Mouse (Mus musculus): ENCODE data around the gene Tpst2.

The Tpst2 gene

GRCm38 (mm10) chr5:112276267-112276873, at the start of gene Tpst2:
Gene Tpst2, plus strand, starts transcription at chr5:112276691.
- DNase-seq, result peak; percentile 99 to 100

GRCm38 (mm10) chr5:112227354-112227753, 49.1 kb upstream of the Tpst2 start:
- DNase-seq, result no peak

- no peak for DNase-seq
These were observed 48.6 kb upstream of the Tpst2 start for GRCm38 (mm10) chr5:112227898-112228239.

GRCm38 (mm10) chr5:112228240-112229076, 48.0 kb upstream of the Tpst2 start:
- peak in 1 of 2 experiments; percentile 31 for DNase-seq

- no peak for DNase-seq
These were observed 40.7 kb upstream of the Tpst2 start for GRCm38 (mm10) chr5:112235806-112236205.

GRCm38 (mm10) chr5:112236631-112237030, 39.9 kb upstream of the Tpst2 start:
- no peak for DNase-seq

GRCm38 (mm10) chr5:112237439-112237838, 39.1 kb upstream of the Tpst2 start:
- DNase-seq, result no peak

- DNase-seq, result no peak
These were observed 38.5 kb upstream of the Tpst2 start for GRCm38 (mm10) chr5:112237866-112238570.

- DNase-seq, result no peak
These were observed 37.6 kb upstream of the Tpst2 start for GRCm38 (mm10) chr5:112238781-112239482.

- peak; percentile 90 to 93 for DNase-seq
These were observed 35.7 kb upstream of the Tpst2 start for GRCm38 (mm10) chr5:112240761-112241160.

GRCm38 (mm10) chr5:112241849-112242248, 34.6 kb upstream of the Tpst2 start:
- DNase-seq, result no peak

GRCm38 (mm10) chr5:112242361-112242778, 34.1 kb upstream of the Tpst2 start:
- no peak for DNase-seq

- DNase-seq, result no peak
These were observed 33.5 kb upstream of the Tpst2 start for GRCm38 (mm10) chr5:112243041-112243440.

- no peak for DNase-seq
These were observed 32.8 kb upstream of the Tpst2 start for GRCm38 (mm10) chr5:112243539-112244274.

- no peak for DNase-seq
These were observed 32.3 kb upstream of the Tpst2 start for GRCm38 (mm10) chr5:112244275-112244562.

- no peak for DNase-seq
These were observed 31.4 kb upstream of the Tpst2 start for GRCm38 (mm10) chr5:112244890-112245615.

GRCm38 (mm10) chr5:112247399-112247798, 29.1 kb upstream of the Tpst2 start:
- no peak for DNase-seq

- DNase-seq, result no peak
These were observed 27.4 kb upstream of the Tpst2 start for GRCm38 (mm10) chr5:112249106-112249505.

- DNase-seq, result no peak
These were observed 24.1 kb upstream of the Tpst2 start, which contains the start of gene Cryba4 for GRCm38 (mm10) chr5:112252400-112252799. Gene Cryba4, minus strand, starts transcription at chr5:112252518.

- DNase-seq, result no peak
These were observed 23.3 kb upstream of the Tpst2 start for GRCm38 (mm10) chr5:112253169-112253568.

- DNase-seq, result peak; percentile 59 to 68
These were observed 22.1 kb upstream of the Tpst2 start for GRCm38 (mm10) chr5:112254282-112254806.

Measured in cerebellum, adult 18-20 months (tissue).